Mouse (Mus musculus): ENCODE measurements around the gene Calca.
"Not testable (repeated sequence)": the region's sequence is repeated elsewhere in the genome, so short reads cannot be mapped to it uniquely, and the experiment has no call there.

Calca gene

GRCm38 (mm10) chr7:114636102-114636501, at the start of gene Calca:
Gene Calca (minus strand): TSS chr7:114636357.
- DNase-seq (ENCODE audit: low spot score) = no peak

- DNase-seq (ENCODE audit: low spot score) = peak; percentile 57
Measured at GRCm38 (mm10) chr7:114672697-114673096, 36.5 kb upstream of the Calca start.

- DNase-seq (ENCODE audit: low spot score) = no peak
Measured at GRCm38 (mm10) chr7:114671405-114671804, 35.2 kb upstream of the Calca start.

- DNase-seq (ENCODE audit: low spot score) = no peak
Measured at GRCm38 (mm10) chr7:114649730-114650129, 13.6 kb upstream of the Calca start.

GRCm38 (mm10) chr7:114648791-114649190, 12.6 kb upstream of the Calca start:
- DNase-seq (ENCODE audit: low spot score) = no peak

- DNase-seq (ENCODE audit: low spot score) = peak; percentile 22
Measured at GRCm38 (mm10) chr7:114635569-114636101, 522 bp downstream of the Calca start.

- no peak for DNase-seq (ENCODE audit: low spot score)
Measured at GRCm38 (mm10) chr7:114634386-114634785, 1.8 kb downstream of the Calca start.

GRCm38 (mm10) chr7:114625966-114626365, 10.2 kb downstream of the Calca start:
- no peak for DNase-seq (ENCODE audit: low spot score)

- DNase-seq (ENCODE audit: low spot score) = no peak
Measured at GRCm38 (mm10) chr7:114616759-114617158, 19.4 kb downstream of the Calca start.

- DNase-seq (ENCODE audit: low spot score) = not testable (repeated sequence)
Measured at GRCm38 (mm10) chr7:114594391-114594790, 41.8 kb downstream of the Calca start.

GRCm38 (mm10) chr7:114582441-114582840, 53.7 kb downstream of the Calca start:
- no peak for DNase-seq (ENCODE audit: low spot score)
